ENCODE assay signal across 10 mouse cellular contexts in the genomic region with DNA sequence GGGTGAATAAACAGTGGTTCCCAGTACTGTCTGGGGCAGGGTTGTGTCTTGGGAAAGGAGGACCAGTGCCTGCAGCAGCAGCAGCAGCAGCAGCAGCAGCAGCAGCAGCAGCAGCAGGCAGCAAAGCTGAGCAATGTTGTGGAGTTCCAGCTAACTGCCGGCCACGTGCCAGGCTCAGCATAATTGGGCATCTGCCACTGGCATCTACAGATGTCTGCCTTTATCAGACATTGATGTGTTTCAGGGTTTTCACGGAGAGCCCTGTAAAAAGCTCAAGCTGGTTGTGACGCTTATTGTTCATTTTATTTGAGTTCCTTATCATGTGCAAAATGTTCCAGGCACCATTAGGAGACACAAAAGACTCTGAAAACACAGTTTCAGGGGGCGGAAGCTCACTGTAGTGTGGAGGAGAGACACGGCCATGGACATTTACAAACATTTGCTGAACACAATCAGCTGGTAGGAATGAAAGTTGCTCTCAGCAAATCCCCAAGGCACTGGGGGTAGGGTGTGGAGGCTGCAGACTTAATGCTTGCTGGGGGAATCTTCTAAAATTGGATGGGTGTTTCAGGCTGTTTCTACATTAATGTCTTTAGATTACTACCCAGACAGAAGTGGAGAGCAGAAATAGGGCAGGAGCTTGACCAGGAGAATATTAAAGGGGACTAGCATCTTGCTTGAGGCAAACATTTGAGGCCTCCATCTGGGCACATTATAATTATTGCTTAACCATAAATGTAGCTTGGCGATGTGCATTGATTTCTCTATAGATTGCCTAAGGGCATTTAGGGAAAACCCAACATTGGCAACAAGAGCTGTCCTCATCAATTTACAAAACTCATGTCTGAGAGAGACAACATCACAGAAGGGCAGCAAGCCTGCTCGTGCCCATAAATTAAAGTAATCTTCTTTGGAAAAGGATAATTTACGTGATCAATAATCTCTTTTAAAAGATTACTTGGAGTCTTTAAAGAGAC. TPM values are rescaled to one million over a fixed set of nuclear protein-coding genes. Genes with fewer than 3 reads are reported as not detected.
DNase-seq lines count a peak whose midpoint lies in the region; ATAC-seq and TF ChIP-seq lines count a peak whose summit lies in the region.
"Had no signal": no experiment of that assay in that cellular context is flagged by ENCODE, and none has a peak within 500 bp of the region (broad histone marks: within the 10 kb centered on the region; RNA-seq: fewer than 3 reads in every experiment).

No protein-coding gene starts in this region.

- peak overlapping the region; percentile 31; the same call in 1 of the 2 replicates for H3K27ac ChIP-seq in heart, embryonic 12.5 days (ENCODE audit: poor library complexity, severe bottlenecking)
- H3K27ac ChIP-seq in forebrain, embryonic 14.5 days (ENCODE audit: low read depth, low read length), result no peak overlapping the region; the same call in none of the 2 replicates
- H3K27ac ChIP-seq in layer of hippocampus, adult 2 months, result peak overlapping the region; percentile 80
- peak overlapping the region; percentile 78 for H3K27ac ChIP-seq in neural tube, embryonic 15.5 days (replicated peaks)

- no peak for DNase-seq in heart, adult 9 months (ENCODE audit: low spot score in 2 of 2)
- peak; percentile 75 for DNase-seq in forebrain, embryonic 14.5 days (ENCODE audit: low spot score)
- peak; percentile 42 to 61 for DNase-seq in layer of hippocampus, adult 2 months (ENCODE audit: low spot score in 2 of 2)
- no peak for DNase-seq in thymus, postnatal 10 days (ENCODE audit: low spot score in 2 of 2)
- DNase-seq in adrenal gland, adult 2 months, result no peak

- no peak for ATAC-seq in heart, embryonic 12.5 days (ENCODE audit: insufficient number of reproducible peaks, low FRiP score)
- peak; percentile 71 for ATAC-seq in forebrain, embryonic 14.5 days
- peak; percentile 73 for ATAC-seq in neural tube, embryonic 15.5 days (ENCODE audit: low FRiP score)
- ATAC-seq in activated CD4-positive, CD25-positive, alpha-beta regulatory T cell, adult 4 months, result no peak

- H3K4me3 ChIP-seq in heart, embryonic 12.5 days, result no peak overlapping the region
- no peak overlapping the region for H3K4me3 ChIP-seq in forebrain, embryonic 14.5 days (ENCODE audit: low read depth, low read length)
- H3K4me3 ChIP-seq in layer of hippocampus, adult 2 months, result no peak overlapping the region
- H3K4me3 ChIP-seq in neural tube, embryonic 15.5 days (replicated peaks), result no peak overlapping the region
- H3K4me3 ChIP-seq: erythroblast, embryonic 14.5 days had no signal

- 60% methylated on average over 9 of the region's 9 CpGs for WGBS in heart, embryonic 12.5 days
- 49% methylated on average over 9 of the region's 9 CpGs for WGBS in forebrain, embryonic 14.5 days
- WGBS in neural tube, embryonic 15.5 days, result 23% methylated on average over 9 of the region's 9 CpGs

- no peaks in the 10 kb centered on the region for H3K9me3 ChIP-seq in heart, embryonic 12.5 days (replicated peaks)
- H3K9me3 ChIP-seq in forebrain, embryonic 14.5 days (replicated peaks; ENCODE audit: control insufficient read depth, low read length), result no peaks in the 10 kb centered on the region
- no peaks in the 10 kb centered on the region for H3K9me3 ChIP-seq in neural tube, embryonic 15.5 days (replicated peaks)

- H3K4me2 ChIP-seq in heart, embryonic 12.5 days, result no peak overlapping the region
- no peak overlapping the region for H3K4me2 ChIP-seq in forebrain, embryonic 14.5 days (ENCODE audit: low read length)
- peak overlapping the region; percentile 28 for H3K4me2 ChIP-seq in neural tube, embryonic 15.5 days

- H3K36me3 ChIP-seq in heart, embryonic 12.5 days, result no peaks in the 10 kb centered on the region
- H3K36me3 ChIP-seq in forebrain, embryonic 14.5 days (ENCODE audit: control insufficient read depth, insufficient read depth, low read length), result no peaks in the 10 kb centered on the region
- H3K36me3 ChIP-seq in neural tube, embryonic 15.5 days, result no peaks in the 10 kb centered on the region

- no peak overlapping the region for H3K9ac ChIP-seq in heart, embryonic 12.5 days
- H3K9ac ChIP-seq in forebrain, embryonic 14.5 days (ENCODE audit: low read length), result no peak overlapping the region; the same call in 1 of the 2 replicates
- no peak overlapping the region for H3K9ac ChIP-seq in neural tube, embryonic 15.5 days (replicated peaks)

- peaks cover 24% of the 10 kb centered on the region; the same call in 1 of the 2 replicates for H3K4me1 ChIP-seq in heart, embryonic 12.5 days (replicated peaks)
- peaks cover 10% of the 10 kb centered on the region for H3K4me1 ChIP-seq in forebrain, embryonic 14.5 days (ENCODE audit: control insufficient read depth, insufficient read depth, low read length)
- H3K4me1 ChIP-seq in neural tube, embryonic 15.5 days, result peaks cover 36% of the 10 kb centered on the region

- no peaks in the 10 kb centered on the region for H3K27me3 ChIP-seq in heart, embryonic 12.5 days (replicated peaks)
- H3K27me3 ChIP-seq in forebrain, embryonic 14.5 days (replicated peaks; ENCODE audit: control insufficient read depth, insufficient read depth, low read length), result no peaks in the 10 kb centered on the region
- H3K27me3 ChIP-seq in neural tube, embryonic 15.5 days (replicated peaks), result no peaks in the 10 kb centered on the region
- H3K27me3 ChIP-seq: CH12.LX had no signal

- no peak for TF ChIP-seq CTCF in layer of hippocampus, adult 2 months (conservative IDR thresholded peaks at IDR 0.05)

RNA-seq across cellular contexts. Expression of gene Smpd3, which starts 36.8 kb away (rescaled TPM):
- polyA plus RNA-seq in heart, embryonic 12.5 days (2016; fragmentation: Nextera tagmentation; extraction: Ambion mirVana), result 2.5 and 2.8 TPM in 2 replicates
- polyA plus RNA-seq in forebrain, embryonic 14.5 days (2014; fragmentation: Nextera tagmentation; extraction: Ambion mirVana), result 24.2 and 36.0 TPM in 2 replicates
- total RNA-seq in layer of hippocampus, adult 2 months (2021), result 10 to 100 TPM; 74.2 to 75.8 TPM
- polyA plus RNA-seq in neural tube, embryonic 15.5 days (2015; fragmentation: Nextera tagmentation; extraction: Ambion mirVana), result 45.1 and 50.1 TPM in 2 replicates
- 10 to 100 TPM in 1 of 2 experiments, 1 to 10 TPM in 1; 6.4 to 13.7 TPM for total RNA-seq in adrenal gland, adult 2 months (2021)
- polyA plus RNA-seq in adrenal gland, adult 2 months (2012; rRNA removed), result 5.4 and 5.8 TPM in 2 replicates
- not detected for polyA plus RNA-seq in activated CD4-positive, CD25-positive, alpha-beta regulatory T cell, adult 4 months (2017; shearing (Covaris generic))
- polyA plus RNA-seq: erythroblast, embryonic 14.5 days had no signal

Comparison
In these comparisons a context has a peak if more than half of its experiments do, and no peak if none do; other contexts are left out.
1. ATAC-seq: peak in forebrain, embryonic 14.5 days (single experiment) and neural tube, embryonic 15.5 days (single experiment); none in heart, embryonic 12.5 days (single experiment) and activated CD4-positive, CD25-positive, alpha-beta regulatory T cell, adult 4 months (single experiment).
2. DNase-seq: peak in forebrain, embryonic 14.5 days (single experiment) and layer of hippocampus, adult 2 months (2 of 2); none in heart, adult 9 months (0 of 2), thymus, postnatal 10 days (0 of 2) and adrenal gland, adult 2 months (single experiment).